Mouse (Mus musculus): ENCODE data around the gene Gcnt7.

GRCm38 (mm10) chr2:172460647-172461046 is 2.3 kb upstream of the Gcnt7 start:
- TF ChIP-seq NANOG (IDR thresholded peaks at IDR 0.05; ENCODE audit: borderline replicate concordance, low read length) (no peak), CTCF (conservative IDR thresholded peaks at IDR 0.05; ENCODE audit: low read length) (no peak)
